Mouse (Mus musculus) cerebellum, postnatal 25 days (tissue): ENCODE measurements around the gene Wrap73.

Source experiments
- DNase-seq, 2 experiments: peaks; one replicate each; pipeline ENCODE4 v3.0.0; 2021; ENCODE audit warnings: mixed read lengths in 2 of 2

The Wrap73 gene

GRCm38 (mm10) chr4:154186002-154186537 lies 43.9 kb downstream of the Wrap73 start:
- DNase-seq, result no peak

- DNase-seq, result no peak
These were observed 46.8 kb downstream of the Wrap73 start for GRCm38 (mm10) chr4:154188948-154189347.

DNA sequence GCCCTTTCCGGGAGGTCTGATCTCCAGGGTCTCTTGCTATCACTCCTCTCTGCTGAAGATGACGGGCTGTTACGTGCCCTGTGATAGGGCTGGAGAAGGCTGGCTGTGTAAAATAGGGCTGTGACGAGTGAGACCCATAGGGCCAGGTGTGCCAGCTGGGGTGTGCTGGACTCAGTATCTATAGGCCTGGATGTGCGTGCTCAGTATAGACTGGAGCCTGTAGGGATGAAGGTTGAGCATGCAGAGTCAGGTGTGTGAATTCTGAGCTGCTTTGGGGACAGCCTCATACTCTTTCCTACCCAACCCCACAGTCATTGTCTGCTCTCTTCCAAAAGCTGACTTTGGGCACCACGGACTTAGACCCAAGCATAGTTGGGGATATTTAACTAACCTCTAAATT lies 55.8 kb downstream of the Wrap73 start:
- DNase-seq, result no peak

DNA sequence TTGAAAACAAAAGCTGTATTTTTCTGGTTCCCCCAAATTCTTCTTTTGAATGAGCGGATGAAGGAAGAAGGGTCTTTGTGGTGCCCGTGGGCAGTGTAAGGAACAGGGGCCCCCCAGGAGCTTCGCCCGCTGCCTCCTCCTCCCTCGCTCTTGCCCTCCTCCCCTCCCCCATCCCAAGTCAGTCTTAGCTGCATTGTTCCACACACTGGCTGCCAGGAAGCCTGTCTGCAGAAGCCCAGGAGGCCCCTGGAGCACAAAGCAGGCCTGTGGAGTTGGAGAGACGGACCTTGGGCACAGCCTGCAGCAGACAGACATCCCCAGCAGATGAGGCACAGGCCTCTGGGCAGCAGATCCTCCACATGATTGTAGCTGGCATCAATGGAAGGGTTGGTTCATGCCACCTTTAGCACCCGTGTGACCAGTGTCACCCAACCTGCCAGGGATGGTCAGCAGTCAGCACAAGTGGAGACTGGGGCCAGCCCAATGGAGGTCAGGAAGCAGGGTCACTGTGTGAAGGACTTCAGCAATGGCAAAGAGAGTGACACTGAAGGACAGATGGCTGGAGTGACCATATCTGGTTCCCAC lies 56.3 kb downstream of the Wrap73 start:
- no peak for DNase-seq

GRCm38 (mm10) chr4:154201511-154201910 lies 59.3 kb downstream of the Wrap73 start:
- DNase-seq, result no peak

GRCm38 (mm10) chr4:154204532-154204931 lies 62.4 kb downstream of the Wrap73 start:
- peak; percentile 91 to 92 for DNase-seq

GRCm38 (mm10) chr4:154205392-154205791 lies 63.2 kb downstream of the Wrap73 start:
- peak in 1 of 2 experiments; percentile 39 for DNase-seq

GRCm38 (mm10) chr4:154207261-154207660 lies 65.1 kb downstream of the Wrap73 start:
- peak; percentile 78 to 85 for DNase-seq

DNA sequence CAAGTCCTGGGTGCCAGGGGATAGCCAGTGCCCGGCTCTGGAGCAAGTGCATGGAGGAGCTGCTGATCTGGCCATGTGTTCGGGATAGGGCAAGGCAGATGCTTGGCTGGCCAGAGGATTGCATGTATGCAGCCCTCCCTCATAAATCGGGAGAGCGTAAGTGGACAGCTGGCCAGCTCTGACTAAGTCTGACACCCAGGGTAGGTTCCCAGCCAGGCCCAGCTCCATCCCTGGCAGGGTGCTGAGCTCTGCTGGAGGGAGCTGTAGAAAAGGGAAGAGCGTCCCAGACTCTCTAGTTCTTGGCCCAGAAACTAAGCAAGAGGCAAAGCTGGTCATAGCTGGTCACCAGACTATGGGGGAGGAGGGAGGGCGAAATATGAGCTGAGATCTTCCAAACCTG lies 66.9 kb downstream of the Wrap73 start:
- no peak for DNase-seq

GRCm38 (mm10) chr4:154209825-154210224 lies 67.7 kb downstream of the Wrap73 start:
- DNase-seq, result no peak

DNA sequence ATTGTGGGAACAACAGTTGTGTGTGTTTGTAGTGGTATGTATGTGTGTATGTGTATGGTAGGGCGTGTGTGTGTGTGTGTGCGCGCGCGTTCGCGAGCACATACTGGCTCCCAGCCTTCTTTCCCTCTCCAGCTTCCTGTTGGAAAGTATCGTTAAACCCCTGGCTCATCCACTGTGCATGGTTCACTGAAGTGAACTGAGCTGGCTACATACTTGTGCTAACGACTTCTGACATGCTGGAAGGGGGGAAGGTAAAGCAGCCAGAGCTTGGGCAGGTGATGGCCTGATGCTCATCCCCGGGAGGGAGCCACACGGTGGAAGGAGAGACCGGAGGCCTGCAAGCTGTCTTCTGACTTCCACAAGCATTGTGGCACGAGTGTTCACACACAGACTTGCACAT lies 69.3 kb downstream of the Wrap73 start:
- DNase-seq, result no peak

DNA sequence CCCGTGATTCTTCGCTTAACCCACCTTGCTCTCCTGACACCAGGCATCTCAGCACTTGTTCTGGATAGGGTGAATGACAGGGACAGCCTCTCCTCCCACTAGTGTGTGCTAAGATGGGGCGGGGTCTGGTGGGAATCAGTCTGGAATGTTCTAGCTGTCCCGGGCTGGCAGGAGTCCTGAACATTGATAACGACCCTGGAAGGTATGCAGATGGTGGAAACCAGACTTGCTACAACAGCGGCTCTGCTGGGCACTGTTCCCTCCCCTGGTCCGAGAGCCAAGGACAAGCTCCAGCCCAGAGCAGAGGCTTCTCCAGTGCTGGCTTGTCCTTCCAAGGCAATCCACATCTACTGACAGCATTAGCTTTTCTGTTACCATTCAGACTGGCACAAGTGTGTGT lies 71.4 kb downstream of the Wrap73 start:
- peak in 1 of 2 experiments; percentile 48 for DNase-seq

- no peak for DNase-seq
These were observed 71.9 kb downstream of the Wrap73 start for GRCm38 (mm10) chr4:154214075-154214474.
